Mouse (Mus musculus): ENCODE results near the gene Ccni. TPM values are rescaled to one million over a fixed set of nuclear protein-coding genes. Genes with fewer than 3 reads are reported as not detected.

The Ccni gene
- polyA plus RNA-seq, 1 experiment from 2014 or later, result 168 TPM

GRCm38 (mm10) chr5:93139350-93139749 is 66.9 kb downstream of the Ccni start:
- 96% methylated on average over 9 of the region's 9 CpGs for WGBS
- Histone ChIP-seq H3K9ac (ENCODE audit: low read length) (no peak overlapping the region), H3K27me3 (ENCODE audit: control insufficient read depth, insufficient read depth, low read length) (no peaks in the 10 kb centered on the region), H3K27ac (ENCODE audit: low read depth, low read length) (no peak overlapping the region), H3K9me3 (ENCODE audit: control insufficient read depth, low read length) (peaks cover 3% of the 10 kb centered on the region; the same call in 1 of the 2 replicates), H3K4me3 (ENCODE audit: low read depth, low read length) (no peak overlapping the region), H3K4me2 (ENCODE audit: low read depth, low read length, severe bottlenecking) (no peak overlapping the region), H3K36me3 (ENCODE audit: control insufficient read depth, insufficient read depth, low read length) (peaks cover 8% of the 10 kb centered on the region; the same call in 1 of the 2 replicates), H3K4me1 (replicated peaks; ENCODE audit: control insufficient read depth, insufficient read depth, low read length) (0 out of 2 replicates have a peak, but pooled peaks cover 3% of the 10 kb centered on the region)
- ATAC-seq (replicated peaks; ENCODE audit: low FRiP score) (no peak), DNase-seq (ENCODE audit: low spot score) (no peak)

GRCm38 (mm10) chr5:93136956-93137586 is 69.2 kb downstream of the Ccni start:
- H3K27me3 ChIP-seq (ENCODE audit: control insufficient read depth, insufficient read depth, low read length), result no peaks in the 10 kb centered on the region
- H3K9me3 ChIP-seq (ENCODE audit: control insufficient read depth, low read length), result peaks cover 3% of the 10 kb centered on the region; the same call in 1 of the 2 replicates
- peaks cover 8% of the 10 kb centered on the region; the same call in 1 of the 2 replicates for H3K36me3 ChIP-seq (ENCODE audit: control insufficient read depth, insufficient read depth, low read length)
- DNase-seq (ENCODE audit: low spot score), result no peak
- no peak overlapping the region for H3K4me2 ChIP-seq (ENCODE audit: low read depth, low read length, severe bottlenecking)
- H3K4me1 ChIP-seq (replicated peaks; ENCODE audit: control insufficient read depth, insufficient read depth, low read length), result peaks cover 18% of the 10 kb centered on the region
- ATAC-seq (replicated peaks; ENCODE audit: low FRiP score), result peak; percentile 37; the same call in 1 of the 2 replicates
- WGBS, result 82% methylated on average over 5 of the region's 5 CpGs
- H3K9ac ChIP-seq (ENCODE audit: low read length), result no peak overlapping the region
- no peak overlapping the region for H3K4me3 ChIP-seq (ENCODE audit: low read depth, low read length)
- no peak overlapping the region for H3K27ac ChIP-seq (ENCODE audit: low read depth, low read length)

- WGBS, result 81% methylated on average over 10 of the region's 10 CpGs
- Histone ChIP-seq H3K9ac (ENCODE audit: low read length) (no peak overlapping the region), H3K9me3 (ENCODE audit: control insufficient read depth, low read length) (peaks cover 3% of the 10 kb centered on the region; the same call in 1 of the 2 replicates), H3K27ac (ENCODE audit: low read depth, low read length) (no peak overlapping the region), H3K36me3 (ENCODE audit: control insufficient read depth, insufficient read depth, low read length) (peaks cover 2% of the 10 kb centered on the region; the same call in 1 of the 2 replicates), H3K4me1 (replicated peaks; ENCODE audit: control insufficient read depth, insufficient read depth, low read length) (peaks cover 30% of the 10 kb centered on the region), H3K4me2 (ENCODE audit: low read depth, low read length, severe bottlenecking) (no peak overlapping the region), H3K27me3 (ENCODE audit: control insufficient read depth, insufficient read depth, low read length) (no peaks in the 10 kb centered on the region), H3K4me3 (ENCODE audit: low read depth, low read length) (no peak overlapping the region)
- ATAC-seq (replicated peaks; ENCODE audit: low FRiP score), result no peak
- DNase-seq (ENCODE audit: low spot score), result no peak
Measured at GRCm38 (mm10) chr5:93135368-93136107, 70.8 kb downstream of the Ccni start.

GRCm38 (mm10) chr5:93133445-93134244 is 72.7 kb downstream of the Ccni start:
- peaks cover 3% of the 10 kb centered on the region; the same call in 1 of the 2 replicates for H3K9me3 ChIP-seq (ENCODE audit: control insufficient read depth, low read length)
- no peak overlapping the region for H3K4me3 ChIP-seq (ENCODE audit: low read depth, low read length)
- peak overlapping the region; percentile 60 for H3K27ac ChIP-seq (ENCODE audit: low read depth, low read length)
- ATAC-seq (replicated peaks; ENCODE audit: low FRiP score) (0 out of 2 replicates have a peak, but pooled peaks have one; percentile 8), DNase-seq (ENCODE audit: low spot score) (no peak)
- no peaks in the 10 kb centered on the region for H3K27me3 ChIP-seq (ENCODE audit: control insufficient read depth, insufficient read depth, low read length)
- H3K36me3 ChIP-seq (ENCODE audit: control insufficient read depth, insufficient read depth, low read length), result no peaks in the 10 kb centered on the region
- no peak overlapping the region for H3K9ac ChIP-seq (ENCODE audit: low read length)
- WGBS, result 18% methylated on average over 10 of the region's 10 CpGs
- peaks cover 43% of the 10 kb centered on the region for H3K4me1 ChIP-seq (replicated peaks; ENCODE audit: control insufficient read depth, insufficient read depth, low read length)
- peak overlapping the region; percentile 24; the same call in 1 of the 2 replicates for H3K4me2 ChIP-seq (ENCODE audit: low read depth, low read length, severe bottlenecking)

Other genes with a start within 250 kb of the Ccni start
- 0.16 and 0.63 TPM in 2 replicates for gene Sowahb, start 161.5 kb downstream of the Ccni start, polyA plus RNA-seq (2014; fragmentation: Nextera tagmentation; extraction: Ambion mirVana)
- gene Sept11, start 113.1 kb downstream of the Ccni start, polyA plus RNA-seq (2014; fragmentation: Nextera tagmentation; extraction: Ambion mirVana), result 288 and 296 TPM in 2 replicates
- 1.7 and 2.7 TPM in 2 replicates for gene 2010109A12Rik, start within 50 bp of the Ccni start, polyA plus RNA-seq (2014; fragmentation: Nextera tagmentation; extraction: Ambion mirVana)
- gene Ccng2, start 60.8 kb upstream of the Ccni start, polyA plus RNA-seq (2014; fragmentation: Nextera tagmentation; extraction: Ambion mirVana), result 80.7 and 84.6 TPM in 2 replicates

Measured in forebrain, embryonic 11.5 days (tissue).